Mouse (Mus musculus): ENCODE measurements at regions not wholly inside any gene's neighbourhood (a gene's known extent, or its start where the extent isn't known, plus 50 kb on each side); places are given as distances from the start of the nearest gene placed in this dataset.
"Not testable (repeated sequence)": the region's sequence is repeated elsewhere in the genome, so short reads cannot be mapped to it uniquely, and the experiment has no call there.

DNA sequence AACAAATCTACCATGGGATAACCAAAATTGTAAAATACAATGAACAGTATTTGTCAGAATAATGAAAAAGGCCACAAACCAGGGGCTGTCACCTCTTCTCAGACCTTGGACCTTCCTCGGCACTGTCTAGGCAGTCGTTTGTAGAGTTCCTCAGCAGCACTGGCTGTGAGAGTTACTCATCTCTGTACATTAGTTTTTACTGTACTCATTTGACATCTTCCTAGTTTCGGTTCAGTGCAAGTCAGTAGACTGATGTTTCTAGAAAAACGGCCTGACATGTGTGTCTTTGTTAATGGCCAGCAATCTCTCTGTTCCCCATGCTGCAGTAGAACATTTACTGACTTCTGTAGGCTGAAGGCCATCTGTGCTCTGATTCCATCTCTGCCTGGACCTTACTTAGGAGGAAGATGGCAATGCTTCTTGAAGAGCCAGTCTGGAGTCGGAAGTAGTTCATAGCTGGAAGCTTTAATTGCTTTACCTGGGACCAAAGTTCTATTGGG, 537.1 kb downstream of the Hace1 start:
- no peak for DNase-seq

DNA sequence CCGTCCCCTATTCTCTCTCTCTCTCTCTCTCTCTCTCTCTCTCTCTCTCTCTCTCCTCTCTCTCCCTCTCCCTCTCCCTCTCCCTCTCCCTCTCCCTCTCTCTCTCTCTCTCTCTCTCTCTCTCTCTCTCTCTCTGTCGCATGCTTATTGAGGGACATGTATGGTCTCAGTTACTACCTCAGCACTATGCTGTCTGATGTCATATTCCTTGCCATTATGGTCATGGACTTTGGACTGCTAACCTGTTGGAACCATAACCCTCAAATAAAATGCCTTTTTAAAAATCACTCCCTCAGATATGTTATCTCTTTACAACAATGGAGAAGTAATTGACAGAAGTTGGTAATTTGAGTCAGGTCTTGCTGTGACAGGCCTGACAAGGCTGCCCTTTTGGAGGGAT, 544.8 kb downstream of the Hace1 start:
- DNase-seq, result not testable (repeated sequence)

GRCm38 (mm10) chr10:46123795-46124194, 546.2 kb downstream of the Hace1 start:
- DNase-seq, result no peak

DNA sequence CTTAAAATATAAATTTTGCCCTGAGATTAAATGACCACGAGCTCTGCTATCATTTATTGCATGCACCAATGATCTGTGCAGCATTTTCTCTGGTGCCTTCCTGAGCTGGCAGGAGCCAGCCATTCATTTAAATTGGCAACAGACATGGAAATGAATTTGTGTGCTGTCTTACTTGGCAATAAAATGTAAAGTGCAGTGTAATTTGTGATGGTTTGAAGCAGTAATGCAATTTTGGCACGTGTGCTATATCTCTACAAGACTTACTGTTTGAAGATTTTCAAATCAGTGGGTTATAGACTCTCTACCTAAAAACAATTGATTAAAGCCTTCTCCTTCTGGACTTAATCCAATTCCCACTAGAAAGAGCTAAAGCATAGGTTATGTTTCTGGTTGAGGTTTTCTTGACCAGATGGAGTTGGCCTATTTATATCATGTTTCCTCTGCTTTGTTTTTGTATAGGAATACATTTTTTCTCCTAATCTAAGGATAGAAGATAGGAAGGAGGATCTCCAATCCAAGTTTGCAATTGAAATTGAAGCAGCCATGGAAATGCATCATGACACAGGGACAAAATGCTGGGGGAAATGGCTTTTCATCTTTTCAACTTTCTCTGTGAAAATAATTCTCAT, 557.6 kb downstream of the Hace1 start:
- peak; percentile 9 for DNase-seq

DNA sequence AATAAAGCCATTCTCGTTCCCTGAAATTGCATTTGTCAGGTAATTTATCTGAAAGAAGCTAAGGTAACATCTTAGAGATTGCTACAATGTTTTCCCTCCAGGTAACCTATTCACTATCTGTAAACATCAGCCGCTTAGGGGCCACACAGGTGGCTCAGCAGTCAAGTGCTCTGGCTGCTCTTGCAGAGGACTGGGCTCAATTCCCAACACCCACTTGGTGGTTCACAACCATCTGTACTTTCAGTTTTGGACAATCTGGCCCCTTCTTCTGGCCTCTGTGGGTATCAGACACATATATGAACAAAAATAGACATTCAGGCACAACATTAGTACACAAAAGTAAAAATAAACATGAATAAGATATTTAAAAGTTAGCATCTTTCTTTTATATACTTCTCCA, 596.4 kb downstream of the Hace1 start:
- DNase-seq, result peak; percentile 27

DNA sequence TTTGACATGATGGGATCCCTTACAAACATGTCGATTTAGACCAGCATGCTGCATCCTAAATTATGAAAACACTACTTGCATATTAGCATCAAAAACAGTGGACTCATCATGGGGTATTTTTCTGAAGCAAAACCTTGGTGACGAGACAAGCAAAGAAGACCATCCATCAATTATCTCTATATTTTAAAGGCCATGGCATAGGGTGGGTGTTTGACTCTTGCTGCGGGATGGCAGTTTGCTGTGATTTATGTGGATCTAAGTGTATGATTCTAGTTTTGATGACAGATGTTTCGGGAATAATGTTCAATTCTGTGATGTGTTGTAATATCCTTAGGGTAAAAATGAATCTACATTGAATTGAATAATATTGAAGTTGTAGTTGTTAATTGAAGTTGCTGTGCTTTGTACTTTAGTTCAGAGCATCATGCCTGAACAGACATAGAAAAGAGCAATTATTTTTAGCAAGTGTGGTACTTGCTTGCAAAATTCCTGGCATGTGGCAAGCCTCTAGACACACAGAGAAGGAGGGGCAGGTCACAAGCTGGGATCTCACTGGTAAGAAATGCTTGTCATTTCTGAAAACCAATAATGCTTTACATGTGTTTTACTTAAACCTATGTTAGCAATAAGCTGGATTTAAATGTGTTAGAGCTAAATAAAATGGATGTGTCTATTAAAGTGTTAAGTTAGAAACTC, 608.3 kb downstream of the Hace1 start:
- no peak for DNase-seq

DNA sequence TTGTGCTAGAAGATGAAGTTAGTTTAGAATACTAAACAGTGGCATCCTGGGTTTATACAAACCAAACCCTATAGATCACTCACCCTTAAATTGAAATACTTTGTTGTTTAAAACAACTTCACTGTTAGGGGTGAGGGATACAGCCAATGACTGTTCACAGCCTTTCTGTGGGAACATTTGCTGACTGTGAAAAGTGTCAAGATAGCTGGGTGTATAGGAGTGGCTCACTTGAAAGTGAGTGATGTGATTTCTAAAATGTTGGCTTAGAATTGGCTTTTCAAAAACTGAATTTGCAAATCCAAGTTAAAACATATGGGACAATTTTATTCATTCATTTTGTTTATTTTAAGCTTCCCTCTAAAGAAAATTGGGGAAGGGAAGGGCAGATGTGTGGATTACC, 616.5 kb downstream of the Hace1 start:
- no peak for DNase-seq

DNA sequence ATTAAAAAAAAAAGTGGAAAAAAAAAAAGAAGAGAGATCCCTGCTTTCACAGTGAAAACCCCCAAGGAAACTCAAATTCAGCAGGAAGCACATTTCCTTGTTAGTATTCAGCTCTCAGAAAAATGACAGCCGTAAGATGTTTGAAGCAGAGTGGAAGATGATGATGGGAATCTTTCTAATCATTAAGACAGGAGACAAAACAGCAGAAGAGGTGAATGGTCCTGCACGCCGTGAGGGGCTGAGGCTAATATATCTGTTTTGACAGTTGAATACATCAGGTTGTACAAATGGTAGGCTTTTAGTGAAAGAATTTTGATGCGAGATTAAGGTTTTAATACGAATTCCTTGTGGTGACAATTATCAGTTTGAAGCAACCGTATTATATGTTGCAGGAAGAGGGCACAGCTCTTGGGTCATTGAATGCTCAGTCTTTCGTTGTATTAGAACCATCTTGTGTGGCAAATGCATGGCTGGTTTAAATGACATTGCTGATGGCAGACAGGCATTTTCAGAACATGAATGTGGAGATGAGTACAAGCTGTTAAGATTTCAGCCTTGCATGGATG, 649.3 kb downstream of the Hace1 start:
- no peak for DNase-seq

- no peak for DNase-seq
Measured at GRCm38 (mm10) chr10:46229608-46230007, 652.0 kb downstream of the Hace1 start.

DNA sequence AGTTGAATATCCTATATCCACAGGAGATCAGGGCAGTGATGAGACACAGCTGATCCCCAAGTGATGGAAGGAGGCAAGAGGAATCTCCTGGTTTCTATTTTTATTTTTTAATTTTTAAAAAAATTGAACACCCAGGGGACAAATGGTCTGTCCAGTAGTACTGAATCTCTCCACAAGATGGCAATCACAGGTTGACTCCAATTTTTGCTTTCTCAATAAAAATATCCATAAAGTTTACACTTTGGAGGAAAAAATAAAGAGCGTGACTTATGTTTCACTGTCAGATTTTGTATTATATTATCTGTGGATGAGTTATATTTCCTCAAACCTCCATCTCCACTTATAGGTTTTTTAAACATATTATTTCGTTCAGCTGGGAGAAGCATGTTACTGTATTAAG, 658.0 kb downstream of the Hace1 start:
- DNase-seq, result no peak

DNA sequence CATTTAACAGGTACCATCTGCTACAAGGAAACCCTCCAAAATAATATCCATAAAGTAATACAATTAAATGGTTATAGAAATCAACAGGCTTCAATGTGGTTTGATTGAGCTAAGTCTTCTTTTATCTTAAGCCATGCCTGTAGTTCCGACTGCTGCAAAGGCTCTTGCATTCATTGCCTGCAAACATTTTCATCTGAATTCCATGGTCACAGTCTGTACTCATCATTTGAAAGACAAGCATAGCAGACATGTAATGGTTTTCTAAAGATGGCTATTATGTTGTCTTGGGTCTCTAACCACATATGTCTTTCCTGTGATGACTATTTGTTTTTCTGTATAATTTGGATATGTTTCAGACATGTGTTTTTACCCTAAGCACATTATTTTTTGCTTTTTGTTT, 677.9 kb downstream of the Hace1 start:
- no peak for DNase-seq

GRCm38 (mm10) chr10:46269710-46270109, 692.1 kb downstream of the Hace1 start:
- DNase-seq, result no peak

DNA sequence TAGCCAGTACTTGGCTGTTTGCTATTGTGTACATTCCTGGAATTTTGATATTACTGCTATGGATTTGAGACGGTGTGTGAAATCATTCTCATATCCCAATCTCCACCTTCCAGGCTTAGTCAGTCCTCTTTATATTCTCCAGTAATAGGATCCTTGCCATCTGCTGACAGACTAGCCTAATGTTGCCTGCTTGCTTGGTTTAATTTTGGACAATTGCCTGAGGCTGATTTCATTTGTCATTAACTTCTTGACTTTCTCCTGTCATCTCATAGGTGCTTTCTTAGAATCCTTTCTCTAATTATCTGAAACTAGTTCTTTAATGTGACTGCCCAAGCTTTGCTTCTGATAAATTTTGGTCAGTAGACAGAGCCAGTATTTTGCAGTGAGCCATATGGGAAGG, 696.2 kb downstream of the Hace1 start:
- no peak for DNase-seq

GRCm38 (mm10) chr10:46294290-46294689, 716.7 kb downstream of the Hace1 start:
- no peak for DNase-seq

GRCm38 (mm10) chr10:46298352-46298751, 720.7 kb downstream of the Hace1 start:
- DNase-seq, result no peak

DNA sequence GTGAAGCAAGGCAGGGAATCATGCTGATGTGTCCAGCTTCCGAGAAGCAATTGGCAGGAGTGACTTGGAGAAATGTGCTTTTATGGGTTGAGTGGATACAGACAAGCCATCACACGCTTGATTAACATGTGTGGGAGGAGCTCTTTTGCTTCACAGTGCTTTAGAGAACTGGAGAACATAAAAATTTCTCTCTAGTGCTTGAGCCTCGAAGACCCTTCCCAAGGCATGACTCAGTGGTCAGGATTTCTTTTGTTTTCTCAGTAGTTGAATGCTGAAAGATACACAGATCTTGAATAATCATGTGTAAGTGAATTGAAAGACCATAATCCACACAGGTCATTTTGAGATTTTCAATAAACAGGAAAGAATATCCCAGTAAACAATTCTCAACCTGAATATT, 721.9 kb downstream of the Hace1 start:
- no peak for DNase-seq

DNA sequence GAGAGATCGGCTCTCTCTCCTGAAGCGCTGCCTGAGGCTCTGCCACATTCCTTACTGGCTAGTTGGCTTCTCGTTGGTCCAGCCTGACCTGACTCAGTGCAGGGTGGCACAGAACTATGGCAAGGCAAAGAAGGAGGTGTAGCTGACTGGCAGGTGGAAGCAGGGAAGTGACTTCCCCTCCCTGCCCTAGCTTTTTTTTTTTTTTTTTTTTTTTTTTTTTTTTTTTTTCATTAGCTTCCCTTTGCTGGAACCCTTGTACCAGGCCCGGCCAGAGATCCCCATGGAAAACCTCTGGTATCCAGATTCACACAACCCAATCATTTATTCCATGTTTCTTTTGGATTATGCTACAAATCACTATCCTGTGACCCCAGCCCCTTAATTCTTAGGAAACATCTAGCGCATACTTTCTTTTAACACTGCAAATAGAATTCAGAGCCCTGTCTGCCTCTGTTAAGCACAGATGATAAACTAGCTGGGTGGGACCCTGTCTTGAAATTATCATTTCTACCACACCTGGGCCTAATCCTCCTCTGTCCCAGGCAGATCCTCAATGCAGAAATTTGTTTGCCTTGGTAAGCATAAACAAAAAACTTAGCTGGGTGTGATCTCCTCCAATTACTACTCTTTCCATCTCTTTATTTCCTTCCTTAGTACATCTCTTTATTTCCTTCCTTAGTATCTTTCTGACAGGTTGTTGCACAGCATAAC, 742.9 kb downstream of the Hace1 start:
- DNase-seq, result no peak

DNA sequence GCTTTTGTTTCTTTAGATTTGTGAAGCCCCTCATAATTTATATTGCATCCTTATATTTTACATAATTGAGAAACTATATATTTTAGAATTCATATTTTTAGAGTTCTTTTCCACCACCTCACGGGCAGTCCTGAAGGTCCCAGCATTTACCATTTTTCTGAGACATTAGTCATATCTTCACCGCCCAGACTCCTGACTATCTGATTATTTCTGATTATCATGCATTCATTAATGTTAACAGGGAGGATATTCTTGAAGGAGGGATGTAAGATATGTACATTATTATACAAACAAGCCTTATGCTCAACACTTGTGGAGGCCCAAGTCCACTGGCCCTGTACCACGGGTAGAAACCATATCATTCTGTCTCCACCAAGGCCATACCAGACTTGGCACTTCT, 743.4 kb downstream of the Hace1 start:
- no peak for DNase-seq

DNA sequence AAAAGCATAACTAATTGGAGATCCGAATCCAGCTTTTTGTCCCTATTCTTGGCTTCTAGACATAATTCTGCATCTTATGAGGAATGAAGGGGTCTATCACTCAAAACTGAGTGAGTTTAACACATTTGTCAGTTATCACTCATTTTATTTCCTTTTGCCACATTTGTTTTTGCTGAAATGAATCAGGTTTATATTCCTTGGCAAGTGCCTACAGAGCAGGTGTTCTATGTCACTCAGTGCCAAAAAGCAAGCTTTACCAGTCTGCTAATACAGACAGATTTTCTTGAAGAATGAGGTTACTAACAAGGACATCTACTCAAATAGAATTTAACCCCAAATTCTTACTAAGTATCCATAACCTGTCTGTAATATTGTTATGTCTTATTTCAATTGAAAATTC, 751.4 kb downstream of the Hace1 start:
- DNase-seq, result peak; percentile 27

- peak; percentile 33 for DNase-seq
Measured at GRCm38 (mm10) chr10:46331599-46332283, 754.1 kb downstream of the Hace1 start.

DNA sequence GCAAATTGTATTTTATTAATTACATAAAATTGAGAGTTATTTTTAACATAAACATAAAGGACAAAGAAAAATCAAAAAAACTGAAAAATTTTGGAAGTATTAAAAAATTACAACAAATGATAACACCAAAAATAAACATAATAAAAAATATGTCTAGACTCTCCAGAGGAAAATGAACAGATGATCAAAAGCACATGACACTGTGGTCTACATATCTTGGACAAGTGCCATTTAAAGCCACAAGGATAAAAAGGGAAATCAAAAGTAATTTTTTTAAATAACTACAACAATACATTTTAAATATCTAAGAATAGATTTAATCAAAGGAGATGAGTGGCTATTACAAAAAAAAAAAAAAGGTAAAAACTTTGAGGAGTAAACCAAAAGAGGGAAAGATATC, 755.6 kb downstream of the Hace1 start:
- DNase-seq, result no peak

GRCm38 (mm10) chr10:46345315-46345714, 767.7 kb downstream of the Hace1 start:
- peak; percentile 18 for DNase-seq

DNA sequence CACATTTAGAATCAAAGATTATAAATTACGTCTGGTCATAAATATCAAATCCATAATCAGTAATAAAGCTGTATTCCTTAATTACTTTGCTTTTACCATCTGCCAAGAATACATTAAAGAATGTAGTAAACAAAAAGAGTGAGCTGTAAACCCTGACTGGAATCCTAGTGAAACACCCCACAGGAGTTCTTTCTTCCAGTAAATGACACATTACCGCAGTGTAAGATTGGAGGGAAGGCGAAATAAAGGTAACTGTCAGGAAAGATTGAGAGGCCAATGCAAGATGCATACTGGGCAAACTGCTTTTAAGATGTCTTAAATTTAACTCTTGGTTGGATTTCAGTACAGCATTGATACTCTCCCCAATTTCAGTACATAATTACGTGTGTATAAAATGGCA, 772.0 kb downstream of the Hace1 start:
- no peak for DNase-seq

Data from cerebellum, adult 8-10 months (tissue).